Mouse (Mus musculus) left cerebral cortex, adult 8-10 months (tissue): ENCODE results near the gene Fgf8. TPM values are rescaled to one million over a fixed set of nuclear protein-coding genes. Genes with fewer than 3 reads are reported as not detected.

Experiments used
- DNase-seq, 2 experiments: peaks; one replicate each; pipeline ENCODE4 v3.0.0; 2022; ENCODE audit warnings: low spot score in 2 of 2
- total RNA-seq, 4 experiments: library from RNA; stranded (reverse); gene quantifications; 2 replicates each; pipeline ENCODE4 v1.2.4; 2022

Fgf8 gene
- total RNA-seq, 4 experiments from 2014 or later, result not detected

- DNase-seq, result no peak
These were observed 6.1 kb upstream of the Fgf8 start for GRCm38 (mm10) chr19:45748691-45749242.

GRCm38 (mm10) chr19:45748206-45748605, 5.5 kb upstream of the Fgf8 start:
- no peak for DNase-seq

- DNase-seq, result peak; percentile 67 to 88
These were observed 4.5 kb upstream of the Fgf8 start for GRCm38 (mm10) chr19:45747028-45747867.

- peak; percentile 58 to 73 for DNase-seq
These were observed 3.7 kb upstream of the Fgf8 start for GRCm38 (mm10) chr19:45746153-45747020.

- DNase-seq, result no peak
These were observed 2.8 kb upstream of the Fgf8 start for GRCm38 (mm10) chr19:45745344-45746152.

GRCm38 (mm10) chr19:45743619-45744018, 904 bp upstream of the Fgf8 start:
- no peak for DNase-seq

- no peak for DNase-seq
These were observed 365 bp upstream of the Fgf8 start for GRCm38 (mm10) chr19:45742984-45743575.

GRCm38 (mm10) chr19:45741431-45742217, 1.1 kb downstream of the Fgf8 start:
- DNase-seq, result no peak

- no peak for DNase-seq
These were observed 1.9 kb downstream of the Fgf8 start for GRCm38 (mm10) chr19:45740817-45741216.

GRCm38 (mm10) chr19:45740233-45740632, 2.5 kb downstream of the Fgf8 start:
- no peak for DNase-seq

- no peak for DNase-seq
These were observed 4.2 kb downstream of the Fgf8 start for GRCm38 (mm10) chr19:45738521-45738920.

- DNase-seq, result no peak
These were observed 4.8 kb downstream of the Fgf8 start for GRCm38 (mm10) chr19:45737846-45738484.

GRCm38 (mm10) chr19:45737208-45737845, 5.4 kb downstream of the Fgf8 start:
- DNase-seq, result no peak

GRCm38 (mm10) chr19:45736855-45737207, 5.9 kb downstream of the Fgf8 start:
- no peak for DNase-seq

- no peak for DNase-seq
These were observed 6.5 kb downstream of the Fgf8 start for GRCm38 (mm10) chr19:45736241-45736640.

- no peak for DNase-seq
These were observed 8.0 kb downstream of the Fgf8 start for GRCm38 (mm10) chr19:45734762-45735161.

GRCm38 (mm10) chr19:45734191-45734590, 8.5 kb downstream of the Fgf8 start:
- DNase-seq, result no peak

- DNase-seq, result no peak
These were observed 9.2 kb downstream of the Fgf8 start for GRCm38 (mm10) chr19:45733564-45733963.

GRCm38 (mm10) chr19:45731658-45732057, 11.1 kb downstream of the Fgf8 start:
- no peak for DNase-seq
